Mouse (Mus musculus) kidney, embryonic 14.5 days (tissue): Measurements from ENCODE around the gene Pafah1b1. TPM values are rescaled to one million over a fixed set of nuclear protein-coding genes. Genes with fewer than 3 reads are reported as not detected.

ENCODE experiments used
- ATAC-seq: fragments of 200-750 bp; cut with Nextera tagmentation; 2 replicates; pipeline ENCODE4 v1.8.0; 2017; ENCODE audit warnings: moderate number of reproducible peaks, mild to moderate bottlenecking, moderate TSS enrichment, moderate library complexity; ENCODE audit not compliant: low FRiP score, low TSS enrichment
- H3K27ac ChIP-seq: fragments of 300-500 bp; sonication (generic); 2 replicates; pipeline ENCODE4 v1.5.1; 2014; ENCODE audit warnings: low read depth, mild to moderate bottlenecking, low read length, moderate library complexity, mixed read lengths
- H3K27me3 ChIP-seq: fragments of 300-500 bp; sonication (generic); 2 replicates; pipeline ENCODE4 v1.6.1; 2014; ENCODE audit warnings: mild to moderate bottlenecking, low read length; ENCODE audit not compliant: control insufficient read depth, insufficient read depth
- H3K36me3 ChIP-seq: fragments of 300-500 bp; sonication (generic); 2 replicates; pipeline ENCODE4 v1.6.1; 2014; ENCODE audit warnings: low read length, mixed read lengths; ENCODE audit not compliant: control insufficient read depth, insufficient read depth
- H3K4me1 ChIP-seq: fragments of 300-500 bp; sonication (generic); 2 replicates; pipeline ENCODE4 v1.6.1; 2014; ENCODE audit warnings: low read length, mixed read lengths; ENCODE audit not compliant: control insufficient read depth, insufficient read depth
- H3K4me2 ChIP-seq: fragments of 300-500 bp; sonication (generic); replicated peaks from 2 replicates; pipeline ENCODE4 v1.6.1; 2014; ENCODE audit warnings: low read depth, mild to moderate bottlenecking, low read length
- H3K4me3 ChIP-seq: fragments of 300-500 bp; sonication (generic); 2 replicates; pipeline ENCODE4 v1.5.1; 2014; ENCODE audit warnings: mild to moderate bottlenecking, low read length
- H3K9ac ChIP-seq: fragments of 300-500 bp; sonication (generic); 2 replicates; pipeline ENCODE4 v1.6.1; 2014; ENCODE audit warnings: low read depth, mild to moderate bottlenecking, low read length, moderate library complexity
- H3K9me3 ChIP-seq: fragments of 300-500 bp; sonication (generic); 2 replicates; pipeline ENCODE4 v1.6.1; 2016; ENCODE audit warnings: low read length; ENCODE audit not compliant: control insufficient read depth
- WGBS: fragments of 180-500 bp; shearing (Covaris S2); extraction: QIAGEN DNeasy Blood & Tissue Kit; methylation state at CpG from one replicate; pipeline ENCODE4 v1.1.7; 2014; 5-methylcytosine and 5-hydroxymethylcytosine counted together
- polyA plus RNA-seq: library from polyadenylated mRNA; unstranded; fragments of >200 nt; fragmentation: Nextera tagmentation; extraction: Ambion mirVana; gene quantifications from 2 replicates; pipeline ENCODE4 v1.2.1, GENCODE M21; 2014

The Pafah1b1 gene
- polyA plus RNA-seq, 1 experiment from 2014 or later = 74.1 TPM

GRCm38 (mm10) chr11:74692151-74692550 lies 32.3 kb downstream of the Pafah1b1 start:
- H3K4me1 ChIP-seq = no peaks in the 10 kb centered on the region
- H3K4me3 ChIP-seq = no peak overlapping the region
- H3K36me3 ChIP-seq = peaks cover 47% of the 10 kb centered on the region
- H3K4me2 ChIP-seq = no peak overlapping the region
- H3K27me3 ChIP-seq = no peaks in the 10 kb centered on the region
- H3K9ac ChIP-seq = no peak overlapping the region
- 69% methylated on average over 1 of the region's 1 CpGs for WGBS
- no peaks in the 10 kb centered on the region for H3K9me3 ChIP-seq
- ATAC-seq = no peak
- H3K27ac ChIP-seq = no peak overlapping the region

GRCm38 (mm10) chr11:74675156-74675555 lies 49.3 kb downstream of the Pafah1b1 start:
- H3K27ac ChIP-seq = no peak overlapping the region
- H3K9ac ChIP-seq = no peak overlapping the region
- no peaks in the 10 kb centered on the region for H3K9me3 ChIP-seq
- no peaks in the 10 kb centered on the region for H3K4me1 ChIP-seq
- H3K4me3 ChIP-seq = no peak overlapping the region
- no peak overlapping the region for H3K4me2 ChIP-seq
- 91% methylated on average over 4 of the region's 4 CpGs for WGBS
- H3K36me3 ChIP-seq = peaks cover 62% of the 10 kb centered on the region
- H3K27me3 ChIP-seq = no peaks in the 10 kb centered on the region
- no peak for ATAC-seq

GRCm38 (mm10) chr11:74674713-74675112 lies 49.8 kb downstream of the Pafah1b1 start:
- no peak overlapping the region for H3K9ac ChIP-seq
- no peaks in the 10 kb centered on the region for H3K9me3 ChIP-seq
- WGBS = 96% methylated on average over 8 of the region's 8 CpGs
- no peaks in the 10 kb centered on the region for H3K4me1 ChIP-seq
- peaks cover 61% of the 10 kb centered on the region for H3K36me3 ChIP-seq
- no peak overlapping the region for H3K27ac ChIP-seq
- ATAC-seq = no peak
- no peak overlapping the region for H3K4me2 ChIP-seq
- H3K4me3 ChIP-seq = no peak overlapping the region
- no peaks in the 10 kb centered on the region for H3K27me3 ChIP-seq

- WGBS = 96% methylated on average over 1 of the region's 1 CpGs
- Histone ChIP-seq H3K27me3 (no peaks in the 10 kb centered on the region), H3K9ac (no peak overlapping the region), H3K27ac (no peak overlapping the region), H3K4me1 (no peaks in the 10 kb centered on the region), H3K4me2 (no peak overlapping the region), H3K4me3 (no peak overlapping the region), H3K9me3 (no peaks in the 10 kb centered on the region), H3K36me3 (peaks cover 61% of the 10 kb centered on the region)
- no peak for ATAC-seq
Observed at GRCm38 (mm10) chr11:74673561-74673960, 50.9 kb downstream of the Pafah1b1 start.

DNA sequence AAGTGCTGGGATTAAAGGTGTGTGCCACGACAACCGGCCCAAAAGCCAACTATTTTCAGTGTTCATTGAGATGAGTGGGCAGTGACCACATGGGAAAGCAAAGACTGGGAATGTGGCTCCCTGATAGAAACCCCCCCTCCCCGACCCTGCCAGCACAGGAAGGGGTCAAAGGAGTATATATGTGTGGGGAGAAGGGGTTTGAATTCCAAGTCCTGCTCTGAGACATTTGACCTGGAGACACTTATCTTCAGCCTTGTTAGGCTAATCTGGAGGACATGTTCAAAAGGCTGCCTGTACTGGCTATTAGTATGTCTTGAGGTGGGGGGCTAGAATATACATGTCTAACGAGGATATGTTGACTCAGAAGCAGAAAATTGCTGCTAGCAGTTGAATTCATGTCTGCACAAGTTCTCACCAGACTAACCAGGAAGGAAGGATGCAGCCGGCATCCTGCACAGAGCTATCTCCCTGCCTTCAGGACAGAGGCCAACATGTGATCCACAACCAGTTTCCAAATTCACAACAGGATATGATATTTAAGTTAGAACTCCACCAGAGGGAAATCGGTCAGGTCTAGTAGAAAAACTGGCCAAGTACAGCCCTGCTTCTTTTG lies 51.5 kb downstream of the Pafah1b1 start:
- Histone ChIP-seq H3K27ac (no peak overlapping the region), H3K36me3 (peaks cover 59% of the 10 kb centered on the region), H3K9ac (no peak overlapping the region), H3K9me3 (no peaks in the 10 kb centered on the region), H3K4me2 (no peak overlapping the region), H3K4me3 (no peak overlapping the region), H3K27me3 (no peaks in the 10 kb centered on the region), H3K4me1 (no peaks in the 10 kb centered on the region)
- ATAC-seq = no peak
- 84% methylated on average over 6 of the region's 6 CpGs for WGBS

DNA sequence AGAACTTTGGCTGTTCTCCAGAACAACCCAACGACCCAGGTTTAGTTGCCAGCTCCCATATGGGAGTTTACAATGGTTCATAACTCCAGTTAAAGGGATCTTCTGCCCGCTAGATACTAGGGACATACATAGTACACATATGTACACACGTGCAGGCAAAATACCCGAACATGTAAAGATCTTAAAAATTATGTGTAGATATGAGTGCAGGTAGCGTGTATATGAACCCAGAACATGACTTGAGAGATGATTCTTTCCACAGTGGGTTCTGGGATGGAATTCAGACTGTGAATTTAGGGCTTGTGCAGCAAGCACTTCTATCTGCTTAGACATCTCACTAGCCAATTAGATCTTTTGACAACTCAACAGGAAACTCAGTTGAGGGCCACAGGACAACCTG lies 52.6 kb downstream of the Pafah1b1 start:
- H3K36me3 ChIP-seq = peaks cover 59% of the 10 kb centered on the region
- no peaks in the 10 kb centered on the region for H3K4me1 ChIP-seq
- H3K27me3 ChIP-seq = no peaks in the 10 kb centered on the region
- H3K9ac ChIP-seq = no peak overlapping the region
- no peaks in the 10 kb centered on the region for H3K9me3 ChIP-seq
- H3K27ac ChIP-seq = no peak overlapping the region
- no peak overlapping the region for H3K4me3 ChIP-seq
- no peak overlapping the region for H3K4me2 ChIP-seq
- ATAC-seq = no peak
- 89% methylated on average over 5 of the region's 5 CpGs for WGBS

DNA sequence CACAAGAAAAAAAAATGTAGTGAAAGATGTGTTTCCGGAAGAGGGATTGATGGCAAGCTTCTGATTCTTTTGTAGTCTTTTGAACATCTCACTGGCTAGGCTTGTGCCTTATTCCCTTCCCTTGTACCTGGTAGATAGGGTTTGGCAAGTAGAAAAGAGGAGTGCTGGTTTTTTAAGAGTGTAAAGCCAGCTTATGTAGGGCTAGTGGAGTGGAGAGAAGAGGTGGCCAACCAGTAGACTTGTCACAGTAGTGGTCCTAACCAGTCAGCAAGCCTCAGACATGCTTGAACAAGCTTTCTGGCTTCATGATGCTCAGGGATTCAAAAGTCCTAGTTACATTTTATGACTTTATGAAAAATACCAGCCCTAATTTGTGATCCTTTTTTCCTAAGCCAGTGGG lies 53.5 kb downstream of the Pafah1b1 start:
- no peak overlapping the region for H3K4me2 ChIP-seq
- no peak overlapping the region for H3K27ac ChIP-seq
- H3K4me1 ChIP-seq = no peaks in the 10 kb centered on the region
- peaks cover 60% of the 10 kb centered on the region for H3K36me3 ChIP-seq
- H3K4me3 ChIP-seq = no peak overlapping the region
- H3K27me3 ChIP-seq = no peaks in the 10 kb centered on the region
- H3K9me3 ChIP-seq = no peaks in the 10 kb centered on the region
- ATAC-seq = no peak
- H3K9ac ChIP-seq = no peak overlapping the region
- WGBS = 92% methylated on average over 1 of the region's 1 CpGs

DNA sequence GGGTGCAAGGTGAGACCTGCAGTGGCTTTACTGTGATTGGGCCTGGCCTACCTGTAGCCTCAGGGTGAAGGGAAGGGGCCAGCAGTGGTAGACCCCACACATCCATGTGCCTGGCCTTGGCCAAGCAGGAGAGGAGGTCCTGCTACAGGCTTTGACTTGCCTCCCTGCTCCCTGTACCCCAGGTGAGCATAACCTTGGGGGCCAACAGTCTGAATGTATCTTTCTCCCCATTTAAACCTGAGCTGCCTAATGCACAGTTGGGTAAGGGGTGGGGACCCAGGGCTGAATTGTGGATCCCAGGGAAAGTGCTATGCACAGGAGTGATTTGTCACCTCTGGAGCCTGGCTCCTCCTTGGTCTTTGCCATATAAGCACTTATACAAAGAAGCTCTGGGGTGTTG lies 54.3 kb downstream of the Pafah1b1 start:
- ATAC-seq = no peak
- Histone ChIP-seq H3K27ac (no peak overlapping the region), H3K9me3 (no peaks in the 10 kb centered on the region), H3K27me3 (no peaks in the 10 kb centered on the region), H3K4me1 (no peaks in the 10 kb centered on the region), H3K4me2 (no peak overlapping the region), H3K9ac (no peak overlapping the region), H3K36me3 (peaks cover 64% of the 10 kb centered on the region), H3K4me3 (no peak overlapping the region)

GRCm38 (mm10) chr11:74668971-74669370 lies 55.5 kb downstream of the Pafah1b1 start:
- Histone ChIP-seq H3K4me1 (no peaks in the 10 kb centered on the region), H3K36me3 (peaks cover 64% of the 10 kb centered on the region), H3K27me3 (no peaks in the 10 kb centered on the region), H3K9ac (no peak overlapping the region), H3K4me3 (no peak overlapping the region), H3K4me2 (no peak overlapping the region), H3K27ac (no peak overlapping the region), H3K9me3 (no peaks in the 10 kb centered on the region)
- WGBS = 85% methylated on average over 2 of the region's 2 CpGs
- no peak for ATAC-seq
